Mouse (Mus musculus): Measurements from ENCODE around the gene Prkar2a.

DNA sequence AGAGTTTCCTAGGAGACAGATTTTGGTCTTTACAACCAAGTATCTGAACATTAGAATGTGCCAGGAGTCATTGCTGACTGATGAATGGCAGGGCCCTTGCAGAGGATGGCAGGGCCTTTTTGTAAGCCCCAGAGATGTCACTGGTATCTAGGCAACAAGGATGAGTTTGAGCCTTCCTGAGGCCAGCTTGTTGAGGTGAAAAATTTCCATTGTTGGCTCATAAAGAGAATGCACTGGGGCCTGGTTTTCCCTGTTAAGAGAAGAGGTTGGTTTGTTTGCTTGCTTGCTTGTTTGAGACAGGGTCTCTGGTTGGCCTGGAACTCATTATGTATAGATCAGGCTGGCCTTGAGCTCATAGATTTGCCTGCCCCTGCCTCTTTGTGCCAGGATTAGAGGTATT lies 96.3 kb downstream of the Prkar2a start:
- TF ChIP-seq EP300 (IDR thresholded peaks at IDR 0.05) (no peak), CTCF (IDR thresholded peaks at IDR 0.05) (no peak)

Data from lung, postnatal 0 days (tissue).